Mouse (Mus musculus): ENCODE measurements around the gene Gkn1.
A peak's percentile ranks its signal among the peaks of the same experiment; 100 is the strongest.

- TF ChIP-seq POLR2A (IDR thresholded peaks at IDR 0.05; ENCODE audit: low read depth, low read length), result no peak
- peak; percentile 97 for TF ChIP-seq CTCF (conservative IDR thresholded peaks at IDR 0.05; ENCODE audit: insufficient read depth, insufficient read length, low read depth, low read length)
These were observed 48.4 kb upstream of the Gkn1 start for GRCm38 (mm10) chr6:87399137-87399536.
